Mouse (Mus musculus) cortical plate, adult 2 months (tissue): ENCODE measurements at regions not wholly inside any gene's neighbourhood (a gene's known extent, or its start where the extent isn't known, plus 50 kb on each side); places are given as distances from the start of the nearest gene placed in this dataset.

Experiments used
- H3K27ac ChIP-seq: fragments of 200-500 bp; 2 replicates; pipeline ENCODE4 v1.5.1; 2012; ENCODE audit warnings: low read length, control low read depth, inconsistent platforms; ENCODE audit not compliant: insufficient read depth
- H3K4me1 ChIP-seq: fragments of 200-500 bp; 2 replicates; pipeline ENCODE4 v1.6.1; 2011; ENCODE audit warnings: low read length; ENCODE audit not compliant: control insufficient read depth, insufficient read depth
- H3K4me3 ChIP-seq: fragments of 200-500 bp; 2 replicates; pipeline ENCODE4 v1.5.1; 2011; ENCODE audit warnings: mild to moderate bottlenecking, low read length, control low read depth; ENCODE audit not compliant: insufficient read depth
- CTCF ChIP-seq: fragments of 200-500 bp; IDR thresholded peaks from 2 replicates; pipeline ENCODE4 v1.5.1; 2011; ENCODE audit warnings: mild to moderate bottlenecking, control low read depth, low read length; ENCODE audit not compliant: insufficient read depth; ENCODE audit errors: extremely low read depth
- POLR2A ChIP-seq: fragments of 200-500 bp; IDR thresholded peaks from 2 replicates; pipeline ENCODE4 v1.6.1; 2011; ENCODE audit warnings: mild to moderate bottlenecking, low read length, control low read depth; ENCODE audit not compliant: insufficient read depth; ENCODE audit errors: extremely low read depth

GRCm38 (mm10) chr8:102329955-102330354, 455.5 kb downstream of the Cdh11 start:
- no peaks in the 10 kb centered on the region for H3K4me1 ChIP-seq
- TF ChIP-seq POLR2A (no peak), CTCF (no peak)
- H3K4me3 ChIP-seq = no peak overlapping the region
- H3K27ac ChIP-seq = no peak overlapping the region
